Mouse (Mus musculus) layer of hippocampus, adult 9-10 months (tissue): Measurements from ENCODE around the gene Sgpp2.

Source experiments
- DNase-seq: peaks from one replicate; pipeline ENCODE4 v3.0.0; 2022; ENCODE audit warnings: low spot score

Sgpp2 gene

GRCm38 (mm10) chr1:78310021-78310752 lies at the start of gene Sgpp2:
TSS of gene Sgpp2 (plus strand) at chr1:78310345.
- DNase-seq = no peak

GRCm38 (mm10) chr1:78267519-78267918 lies 42.6 kb upstream of the Sgpp2 start:
- no peak for DNase-seq

- DNase-seq = no peak
Measured at GRCm38 (mm10) chr1:78272915-78273314, 37.2 kb upstream of the Sgpp2 start.

- no peak for DNase-seq
Measured at GRCm38 (mm10) chr1:78279128-78279527, 31.0 kb upstream of the Sgpp2 start.

- no peak for DNase-seq
Measured at GRCm38 (mm10) chr1:78292397-78292796, 17.7 kb upstream of the Sgpp2 start.

GRCm38 (mm10) chr1:78299670-78300225 lies 10.4 kb upstream of the Sgpp2 start:
- DNase-seq = no peak

GRCm38 (mm10) chr1:78308688-78309087 lies 1.5 kb upstream of the Sgpp2 start:
- no peak for DNase-seq

- no peak for DNase-seq
Measured at GRCm38 (mm10) chr1:78309280-78309679, 865 bp upstream of the Sgpp2 start.

- no peak for DNase-seq
Measured at GRCm38 (mm10) chr1:78310861-78311341, 756 bp downstream of the Sgpp2 start.

- no peak for DNase-seq
Measured at GRCm38 (mm10) chr1:78311482-78311881, 1.3 kb downstream of the Sgpp2 start.

- DNase-seq = no peak
Measured at GRCm38 (mm10) chr1:78312917-78313316, 2.8 kb downstream of the Sgpp2 start.

GRCm38 (mm10) chr1:78313961-78314360 lies 3.8 kb downstream of the Sgpp2 start:
- no peak for DNase-seq

- DNase-seq = no peak
Measured at GRCm38 (mm10) chr1:78318089-78318760, 8.1 kb downstream of the Sgpp2 start.

- DNase-seq = no peak
Measured at GRCm38 (mm10) chr1:78320291-78320690, 10.1 kb downstream of the Sgpp2 start.

GRCm38 (mm10) chr1:78322098-78322778 lies 12.1 kb downstream of the Sgpp2 start:
- no peak for DNase-seq

GRCm38 (mm10) chr1:78322844-78323243 lies 12.7 kb downstream of the Sgpp2 start:
- no peak for DNase-seq

GRCm38 (mm10) chr1:78324044-78324443 lies 13.9 kb downstream of the Sgpp2 start:
- DNase-seq = no peak

- DNase-seq = no peak
Measured at GRCm38 (mm10) chr1:78325851-78326250, 15.7 kb downstream of the Sgpp2 start.

GRCm38 (mm10) chr1:78328646-78329045 lies 18.5 kb downstream of the Sgpp2 start:
- no peak for DNase-seq

GRCm38 (mm10) chr1:78329861-78330260 lies 19.7 kb downstream of the Sgpp2 start:
- no peak for DNase-seq

GRCm38 (mm10) chr1:78330620-78331158 lies 20.5 kb downstream of the Sgpp2 start:
- DNase-seq = no peak

GRCm38 (mm10) chr1:78337726-78338125 lies 27.6 kb downstream of the Sgpp2 start:
- no peak for DNase-seq
